Mouse (Mus musculus) forebrain, postnatal 0 days (tissue): ENCODE data around the gene Gm28557. TPM values are rescaled to one million over a fixed set of nuclear protein-coding genes. Genes with fewer than 3 reads are reported as not detected.
A peak's percentile ranks its signal among the peaks of the same experiment; 100 is the strongest.

Experiments used
- ATAC-seq: fragments of 200-750 bp; cut with Nextera tagmentation; 2 replicates; pipeline ENCODE4 v1.8.0; 2017; ENCODE audit warnings: mild to moderate bottlenecking, moderate library complexity
- DNase-seq: peaks from one replicate; pipeline ENCODE4 v3.0.0-alpha.2; 2015
- H3K27ac ChIP-seq: fragments of 300-500 bp; sonication (generic); 2 replicates; pipeline ENCODE4 v1.5.1; 2014; ENCODE audit warnings: low read depth, mild to moderate bottlenecking, antibody characterized with exemption, low read length, moderate library complexity, mixed read lengths
- H3K27me3 ChIP-seq: fragments of 300-500 bp; sonication (generic); 2 replicates; pipeline ENCODE4 v1.6.1; 2014; ENCODE audit warnings: mild to moderate bottlenecking, low read length, mixed read lengths; ENCODE audit not compliant: insufficient read depth
- H3K36me3 ChIP-seq: fragments of 300-500 bp; sonication (generic); 2 replicates; pipeline ENCODE4 v1.6.1; 2014; ENCODE audit warnings: mild to moderate bottlenecking, moderate library complexity; ENCODE audit not compliant: insufficient read depth
- H3K4me1 ChIP-seq: fragments of 300-500 bp; sonication (generic); 2 replicates; pipeline ENCODE4 v1.6.1; 2014; ENCODE audit warnings: antibody characterized with exemption; ENCODE audit not compliant: insufficient read depth
- H3K4me2 ChIP-seq: fragments of 300-500 bp; sonication (generic); 2 replicates; pipeline ENCODE4 v1.6.1; 2014; ENCODE audit warnings: low read depth, mild to moderate bottlenecking, moderate library complexity
- H3K4me3 ChIP-seq: fragments of 300-500 bp; sonication (generic); 2 replicates; pipeline ENCODE4 v1.5.1; 2014; ENCODE audit warnings: low read depth, low read length, mixed read lengths
- H3K9ac ChIP-seq: fragments of 300-500 bp; sonication (generic); 2 replicates; pipeline ENCODE4 v1.6.1; 2014; ENCODE audit warnings: mild to moderate bottlenecking
- H3K9me3 ChIP-seq: fragments of 300-500 bp; sonication (generic); 2 replicates; pipeline ENCODE4 v1.6.1; 2016; ENCODE audit warnings: low read length
- CTCF ChIP-seq: sonication (generic); IDR thresholded peaks from 2 replicates; pipeline ENCODE4 v1.5.1; 2016; ENCODE audit warnings: antibody characterized with exemption, control low read depth, low read depth
- WGBS: fragments of 180-500 bp; shearing (Covaris S2); extraction: QIAGEN DNeasy Blood & Tissue Kit; methylation state at CpG from one replicate; pipeline ENCODE4 v1.1.7; 2014; 5-methylcytosine and 5-hydroxymethylcytosine counted together
- polyA plus RNA-seq: library from polyadenylated mRNA; unstranded; fragments of >200 nt; fragmentation: Nextera tagmentation; extraction: Ambion mirVana; gene quantifications from 2 replicates; pipeline ENCODE4 v1.2.1, GENCODE M21; 2015
- total RNA-seq: library from RNA; depleted of rRNA; stranded (reverse); fragments of >200 nt; gene quantifications from 2 replicates; pipeline ENCODE4 v1.2.3, GENCODE M21; 2014; rRNA removed

Gene Gm28557
- total and polyA plus RNA-seq, 2 experiments from 2014 or later, result 0.92 to 1.4 TPM

DNA sequence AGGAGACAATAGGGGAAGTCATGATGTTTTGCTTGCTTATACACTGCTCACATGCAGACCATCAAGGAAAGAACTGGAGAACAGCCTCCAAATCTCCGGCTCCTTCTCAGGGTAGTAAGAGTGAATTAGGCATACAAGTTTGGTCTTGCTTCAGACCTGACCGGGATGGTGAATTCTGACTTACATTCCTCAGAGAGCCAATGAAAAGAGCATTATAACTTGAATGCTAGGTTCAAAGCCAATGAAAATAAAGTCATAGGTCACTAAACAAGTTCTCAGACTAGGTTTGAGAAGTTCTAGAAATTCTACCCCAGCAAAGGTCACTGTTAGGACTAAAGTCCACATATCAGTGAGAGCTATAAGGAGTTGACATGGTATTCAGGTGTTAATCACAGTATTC lies 31.2 kb downstream of the Gm28557 start:
- Histone ChIP-seq H3K4me3 (no peak overlapping the region), H3K27ac (no peak overlapping the region), H3K4me1 (peaks cover 6% of the 10 kb centered on the region), H3K9ac (no peak overlapping the region), H3K9me3 (0 out of 2 replicates have a peak, but pooled peaks cover 11% of the 10 kb centered on the region), H3K36me3 (peaks cover 29% of the 10 kb centered on the region), H3K4me2 (no peak overlapping the region), H3K27me3 (no peaks in the 10 kb centered on the region)
- 99% methylated on average over 2 of the region's 2 CpGs for WGBS
- DNase-seq (no peak), ATAC-seq (no peak)
- no peak for TF ChIP-seq CTCF

DNA sequence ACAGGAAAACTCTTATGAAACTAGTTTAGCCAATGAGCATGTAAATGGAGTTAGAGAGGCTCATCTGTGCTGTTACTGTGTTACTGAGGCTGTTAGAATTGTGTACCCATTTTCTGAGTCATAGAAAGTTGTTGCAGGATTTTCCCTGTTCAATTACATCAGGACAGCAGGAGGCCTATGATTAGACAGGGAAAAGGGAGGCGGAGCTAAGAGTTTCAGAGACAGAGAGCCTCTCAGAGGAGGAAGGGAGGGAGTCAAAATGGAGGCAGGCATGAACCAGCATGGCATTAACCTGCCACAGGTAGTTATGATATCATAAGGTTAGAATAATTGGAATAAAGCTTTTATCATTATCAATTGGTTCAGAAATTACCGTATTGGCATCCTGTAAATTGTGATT lies 35.6 kb downstream of the Gm28557 start:
- Histone ChIP-seq H3K4me2 (no peak overlapping the region), H3K9me3 (peaks cover 29% of the 10 kb centered on the region), H3K36me3 (peaks cover 50% of the 10 kb centered on the region), H3K9ac (no peak overlapping the region), H3K4me3 (no peak overlapping the region), H3K4me1 (no peaks in the 10 kb centered on the region), H3K27ac (no peak overlapping the region), H3K27me3 (no peaks in the 10 kb centered on the region)
- DNase-seq, result no peak
- ATAC-seq, result no peak
- whole genome bisulfite sequencing, result 98% methylated on average over 2 of the region's 2 CpGs
- no peak for TF ChIP-seq CTCF

DNA sequence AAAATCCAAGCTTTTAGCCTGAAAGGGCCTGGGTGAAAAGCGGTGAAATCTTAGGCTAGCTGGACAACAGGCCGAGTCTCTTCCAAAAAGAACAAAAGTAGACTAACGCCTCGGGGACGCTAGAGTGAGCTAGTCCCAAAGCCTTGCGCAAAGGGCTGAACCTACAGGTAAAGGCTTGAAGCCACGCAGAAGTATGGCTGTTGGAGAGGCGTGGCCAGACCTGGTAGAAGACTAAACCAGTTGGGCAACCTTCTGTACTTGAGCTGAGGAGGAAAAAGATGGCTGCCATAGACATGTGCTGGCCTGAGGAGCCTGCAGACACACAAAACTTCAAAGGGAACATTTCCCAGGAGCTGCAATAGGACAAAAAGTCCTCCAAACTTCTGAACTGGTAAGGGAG lies 43.0 kb downstream of the Gm28557 start:
- H3K27me3 ChIP-seq, result no peaks in the 10 kb centered on the region
- WGBS, result 86% methylated on average over 8 of the region's 8 CpGs
- H3K36me3 ChIP-seq, result peaks cover 11% of the 10 kb centered on the region
- H3K9ac ChIP-seq, result no peak overlapping the region
- H3K4me2 ChIP-seq, result no peak overlapping the region
- no peak overlapping the region for H3K4me3 ChIP-seq
- H3K27ac ChIP-seq, result no peak overlapping the region
- DNase-seq (no peak), ATAC-seq (no peak)
- no peak for TF ChIP-seq CTCF
- peaks cover 18% of the 10 kb centered on the region for H3K9me3 ChIP-seq
- 0 out of 2 replicates have a peak, but pooled peaks cover under 1% of the 10 kb centered on the region for H3K4me1 ChIP-seq

DNA sequence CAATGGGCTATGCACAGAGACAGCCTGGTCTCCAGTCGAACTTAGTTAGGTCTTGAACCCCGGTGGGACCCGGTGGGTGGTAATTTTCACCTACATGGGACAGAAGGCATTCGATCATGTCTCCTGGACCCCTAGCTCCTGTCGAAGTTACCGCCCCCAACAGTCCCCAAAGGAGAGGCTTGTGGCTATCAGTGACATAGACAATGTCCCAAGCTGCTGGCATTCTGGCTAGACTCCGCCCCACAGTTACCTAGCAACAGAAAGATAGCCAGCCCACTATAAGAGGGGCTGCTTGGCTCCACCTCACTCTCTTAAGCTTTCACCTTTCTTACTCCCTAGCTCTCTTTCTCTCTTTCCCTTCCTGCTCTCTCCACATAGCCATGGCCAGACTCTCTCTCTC lies 46.0 kb downstream of the Gm28557 start:
- H3K27me3 ChIP-seq, result no peaks in the 10 kb centered on the region
- no peak overlapping the region for H3K9ac ChIP-seq
- no peak overlapping the region for H3K4me3 ChIP-seq
- WGBS, result 63% methylated on average over 7 of the region's 7 CpGs
- H3K4me2 ChIP-seq, result no peak overlapping the region
- no peak for DNase-seq
- no peaks in the 10 kb centered on the region for H3K36me3 ChIP-seq
- ATAC-seq, result no peak
- 0 out of 2 replicates have a peak, but pooled peaks cover 6% of the 10 kb centered on the region for H3K9me3 ChIP-seq
- TF ChIP-seq CTCF, result no peak
- no peak overlapping the region for H3K27ac ChIP-seq
- H3K4me1 ChIP-seq, result 0 out of 2 replicates have a peak, but pooled peaks cover 6% of the 10 kb centered on the region

DNA sequence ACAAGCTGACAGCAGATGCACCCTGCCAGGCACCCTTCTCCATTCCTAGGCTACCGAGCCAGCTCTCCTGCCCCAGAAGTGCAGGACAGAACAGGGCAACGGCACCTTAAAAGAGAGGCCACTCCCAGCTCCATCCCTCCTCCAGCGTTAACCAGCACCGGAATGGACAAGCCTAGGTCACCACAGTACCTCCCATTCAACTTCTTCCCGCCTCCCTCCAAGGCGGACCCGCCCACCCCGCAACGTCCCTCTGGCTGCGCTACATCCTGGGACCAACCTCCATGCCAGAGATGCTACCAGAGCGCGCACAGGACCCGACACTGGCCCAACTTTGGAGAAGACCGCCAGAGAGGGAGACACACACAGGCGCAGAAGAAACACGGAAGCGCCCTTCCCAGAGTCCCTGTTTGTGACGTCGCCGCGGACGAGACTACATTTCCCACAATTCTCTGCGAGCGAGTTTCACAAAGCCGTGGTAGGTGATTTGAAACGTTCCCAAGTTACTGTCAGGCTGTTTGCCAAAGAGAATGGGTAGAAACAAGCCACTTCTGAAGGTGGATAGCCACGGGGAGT lies 47.5 kb downstream of the Gm28557 start, which contains the start of gene Zfp712:
TSS of gene Zfp712 (minus strand) at position 385 of the 573 bp plus-strand sequence.
- under 1% methylated on average over 27 of the region's 27 CpGs for WGBS
- peak within 1 kb of the TSS; percentile 80 for H3K4me2 ChIP-seq
- peak within 1 kb of the TSS; percentile 75 for H3K9ac ChIP-seq
- H3K27ac ChIP-seq, result peak within 1 kb of the TSS; percentile 68
- H3K4me1 ChIP-seq, result 0 out of 2 replicates have a peak, but pooled peaks cover 6% of the 10 kb centered on the region
- H3K4me3 ChIP-seq, result peak within 1 kb of the TSS; percentile 83
- no peaks in the 10 kb centered on the region for H3K9me3 ChIP-seq
- DNase-seq (peak; percentile 96), ATAC-seq (peak; percentile 97)
- H3K36me3 ChIP-seq, result no peaks in the 10 kb centered on the region
- no peaks in the 10 kb centered on the region for H3K27me3 ChIP-seq
- TF ChIP-seq CTCF, result no peak; the same call in 1 of the 2 replicates

DNA sequence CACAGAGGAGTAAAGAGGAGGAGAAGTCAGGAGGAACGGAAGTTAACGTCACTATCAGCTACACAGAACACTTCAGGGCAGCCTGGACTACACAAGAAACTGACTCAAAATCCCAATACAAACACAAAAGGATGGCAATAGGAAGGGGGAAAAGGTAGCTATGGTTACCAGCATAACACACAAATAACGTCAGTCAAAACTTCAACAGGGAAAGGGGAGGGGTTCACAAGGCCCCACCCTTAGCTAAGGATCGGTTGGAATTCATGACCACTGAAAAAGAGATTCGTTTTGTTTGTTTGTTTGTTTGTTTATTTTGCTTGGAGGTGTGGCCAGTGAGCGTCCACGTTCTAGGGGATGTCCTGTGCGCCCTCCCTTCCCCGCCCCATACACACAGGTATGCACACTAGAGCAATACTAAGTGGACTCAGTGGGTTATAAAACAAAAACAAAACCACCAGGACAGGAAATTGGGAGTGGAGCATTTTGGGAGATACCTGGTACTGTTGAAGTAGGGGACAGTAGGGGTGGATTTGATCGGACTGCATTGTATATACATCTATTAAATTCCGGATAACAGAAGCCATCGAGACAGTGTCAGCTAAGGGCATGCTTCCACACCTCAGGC lies 48.1 kb downstream of the Gm28557 start:
- no peak for TF ChIP-seq CTCF
- H3K9ac ChIP-seq, result peak overlapping the region; percentile 75
- peak overlapping the region; percentile 80 for H3K4me2 ChIP-seq
- H3K4me3 ChIP-seq, result peak overlapping the region; percentile 83
- ATAC-seq (peak; percentile 26), DNase-seq (no peak)
- 4% methylated on average over 12 of the region's 12 CpGs for WGBS
- H3K27me3 ChIP-seq, result no peaks in the 10 kb centered on the region
- H3K27ac ChIP-seq, result peak overlapping the region; percentile 68; the same call in 1 of the 2 replicates
- 0 out of 2 replicates have a peak, but pooled peaks cover 6% of the 10 kb centered on the region for H3K4me1 ChIP-seq
- H3K9me3 ChIP-seq, result no peaks in the 10 kb centered on the region
- no peaks in the 10 kb centered on the region for H3K36me3 ChIP-seq

Other genes with a start within 250 kb of the Gm28557 start
- 3.4 and 3.7 TPM in 2 replicates for gene Gm10767, start 203.7 kb downstream of the Gm28557 start, total RNA-seq
- gene Gm10767, start 203.7 kb downstream of the Gm28557 start, polyA plus RNA-seq, result 2.6 and 2.9 TPM in 2 replicates
- gene Zfp712, start 47.4 kb downstream of the Gm28557 start, total RNA-seq, result 10.1 and 10.2 TPM in 2 replicates
- gene Zfp712, start 47.4 kb downstream of the Gm28557 start, polyA plus RNA-seq, result 1.8 and 3.2 TPM in 2 replicates
- gene Zfp708, start 10.6 kb downstream of the Gm28557 start, total RNA-seq, result 12.2 and 12.8 TPM in 2 replicates
- 5.8 and 6.6 TPM in 2 replicates for gene Zfp708, start 10.6 kb downstream of the Gm28557 start, polyA plus RNA-seq
- not detected in 2 replicates for gene Rslcan18, start 7.7 kb upstream of the Gm28557 start, total RNA-seq
- gene Rslcan18, start 7.7 kb upstream of the Gm28557 start, polyA plus RNA-seq, result 0.08 TPM in 1 of 2 replicates, not detected in the other
- 7.8 and 8.9 TPM in 2 replicates for gene Zfp759, start 13.1 kb upstream of the Gm28557 start, total RNA-seq
- gene Zfp759, start 13.1 kb upstream of the Gm28557 start, polyA plus RNA-seq, result 1.5 and 2.6 TPM in 2 replicates
- gene Rsl1, start 64.6 kb upstream of the Gm28557 start, total RNA-seq, result 2.9 and 7.8 TPM in 2 replicates
- 2.9 and 3.3 TPM in 2 replicates for gene Rsl1, start 64.6 kb upstream of the Gm28557 start, polyA plus RNA-seq
- gene Zfp455, start 85.9 kb upstream of the Gm28557 start, total RNA-seq, result 2.5 and 3.2 TPM in 2 replicates
- gene Zfp455, start 85.9 kb upstream of the Gm28557 start, polyA plus RNA-seq, result 0.67 and 1.2 TPM in 2 replicates
- 15.5 and 16.6 TPM in 2 replicates for gene Zfp458, start 169.9 kb upstream of the Gm28557 start, total RNA-seq
- gene Zfp458, start 169.9 kb upstream of the Gm28557 start, polyA plus RNA-seq, result 2.9 and 3.1 TPM in 2 replicates
- gene Zfp457, start 197.9 kb upstream of the Gm28557 start, total RNA-seq, result 0.81 and 1.5 TPM in 2 replicates
- 0.31 and 0.41 TPM in 2 replicates for gene Zfp457, start 197.9 kb upstream of the Gm28557 start, polyA plus RNA-seq
- gene Zfp595, start 224.0 kb upstream of the Gm28557 start, total RNA-seq, result 3.0 and 3.2 TPM in 2 replicates
- gene Zfp595, start 224.0 kb upstream of the Gm28557 start, polyA plus RNA-seq, result 0.50 and 0.54 TPM in 2 replicates